Mouse (Mus musculus) liver (tissue): ENCODE measurements at regions not wholly inside any gene's neighbourhood (a gene's known extent, or its start where the extent isn't known, plus 50 kb on each side); places are given as distances from the start of the nearest gene placed in this dataset.

ENCODE experiments used
- DNase-seq: peaks from one replicate; pipeline ENCODE4 v3.0.0-alpha.2; 2020; ENCODE audit warnings: mixed read lengths

DNA sequence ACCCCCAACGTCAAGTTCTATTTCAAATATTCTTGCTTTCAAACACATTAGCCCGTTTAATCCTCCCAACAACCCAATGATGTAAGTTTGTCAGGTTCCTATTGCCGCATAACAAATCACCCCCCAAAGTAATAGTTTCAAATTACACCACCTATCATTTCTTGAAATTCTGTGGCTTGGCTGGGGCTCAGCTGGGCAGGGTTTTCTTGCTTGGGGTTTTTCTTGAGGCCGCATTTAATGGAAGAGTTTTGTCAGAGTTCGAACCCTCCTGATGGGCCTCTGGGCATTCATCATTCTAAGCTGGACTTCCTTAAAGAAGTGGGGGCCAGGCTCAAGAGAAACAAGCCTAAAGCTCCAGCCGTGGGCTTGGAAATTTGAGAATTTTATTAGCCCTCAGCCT is 178.1 kb upstream of the Habp2 start:
- no peak for DNase-seq

DNA sequence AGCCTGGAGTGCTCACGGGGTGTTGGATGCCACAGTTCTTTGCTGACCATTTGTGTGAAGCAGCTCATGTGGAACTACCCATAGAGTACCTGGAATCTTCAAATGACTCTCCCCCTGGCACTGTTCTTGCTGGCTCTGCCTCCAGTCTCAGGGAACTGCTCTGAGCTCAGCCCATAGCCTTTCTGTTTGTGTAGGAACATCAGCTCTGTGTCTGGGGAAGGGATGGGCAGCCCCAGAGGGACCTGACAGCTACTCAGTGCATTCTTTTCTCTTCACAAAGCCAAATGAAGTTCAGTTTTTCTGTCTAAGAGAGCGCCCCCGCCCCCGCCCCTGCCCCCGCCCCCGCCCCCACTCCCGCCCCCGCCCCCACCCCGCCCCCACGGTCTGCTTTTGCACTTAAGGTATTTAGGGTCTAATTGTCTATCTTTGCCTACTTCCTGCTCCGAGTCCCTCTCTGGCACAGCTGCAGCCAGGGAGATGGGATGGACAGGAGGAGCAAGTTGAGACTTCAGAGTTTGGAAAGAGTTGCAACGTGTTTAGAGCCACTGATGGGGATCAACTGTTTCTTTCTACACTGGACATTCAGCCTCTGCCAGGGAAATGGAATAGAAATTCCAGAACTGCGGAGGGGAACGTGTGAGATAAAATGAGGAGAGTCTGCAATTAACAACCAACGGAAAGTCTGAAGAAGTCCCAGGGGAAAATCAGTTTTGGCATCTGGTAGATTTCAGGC is 171.2 kb upstream of the Habp2 start:
- DNase-seq, result no peak

DNA sequence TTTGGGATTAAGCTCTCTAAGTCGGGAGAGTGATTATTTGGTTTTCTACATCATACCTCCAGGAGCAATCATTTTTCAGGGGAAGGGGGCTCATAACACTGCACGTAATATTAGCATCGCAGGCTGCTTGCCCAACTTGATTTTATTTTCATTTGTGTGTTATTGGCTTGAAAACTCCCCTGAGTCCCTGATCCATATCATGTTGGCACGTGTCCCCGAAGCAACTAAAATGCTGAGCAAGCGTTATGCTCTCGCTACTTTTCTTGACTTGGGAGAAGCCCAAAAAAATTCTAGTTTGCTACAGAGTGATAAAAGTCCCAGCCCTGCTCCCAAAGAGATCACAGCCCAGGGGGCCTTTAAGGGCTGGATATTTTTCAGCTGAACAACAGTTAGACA is 170.7 kb upstream of the Habp2 start:
- no peak for DNase-seq

DNA sequence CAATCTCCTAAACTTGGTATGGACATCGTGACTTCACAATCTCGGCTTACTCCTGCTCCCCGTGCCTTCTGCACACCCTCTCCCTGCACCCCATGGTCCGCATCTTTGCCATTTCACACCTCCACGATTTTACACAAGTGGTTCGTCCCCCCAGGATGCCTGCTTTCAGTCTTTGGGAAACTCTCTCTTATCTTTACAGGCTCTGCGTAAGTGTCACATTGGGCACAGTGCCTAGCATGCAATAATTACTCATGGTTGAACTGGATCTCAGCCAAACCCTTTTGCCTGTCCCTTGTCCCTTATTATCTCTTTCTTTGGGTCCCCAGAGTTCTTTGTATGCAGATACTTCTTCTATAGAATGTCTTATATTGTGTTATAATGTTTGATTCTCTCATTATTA is 166.2 kb upstream of the Habp2 start:
- no peak for DNase-seq

DNA sequence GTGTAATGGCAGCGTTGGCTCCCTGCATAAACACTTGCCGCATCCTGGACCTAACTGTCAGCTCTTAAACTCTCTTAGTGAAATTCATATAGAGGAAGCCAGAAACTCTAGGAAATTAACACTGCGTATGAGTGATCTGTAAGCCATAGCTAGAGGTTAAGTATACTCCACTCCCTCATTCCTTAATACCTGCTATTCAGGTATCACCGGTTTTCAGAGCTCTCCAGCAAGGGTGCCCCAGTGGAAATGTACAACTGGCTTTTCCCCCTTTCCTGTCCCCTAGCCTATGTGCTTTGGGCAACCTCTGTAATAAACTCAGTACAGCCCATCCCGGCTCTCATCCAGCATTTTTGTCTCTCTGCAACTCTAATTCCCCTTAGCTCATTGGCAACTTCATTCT is 164.8 kb upstream of the Habp2 start:
- no peak for DNase-seq

DNA sequence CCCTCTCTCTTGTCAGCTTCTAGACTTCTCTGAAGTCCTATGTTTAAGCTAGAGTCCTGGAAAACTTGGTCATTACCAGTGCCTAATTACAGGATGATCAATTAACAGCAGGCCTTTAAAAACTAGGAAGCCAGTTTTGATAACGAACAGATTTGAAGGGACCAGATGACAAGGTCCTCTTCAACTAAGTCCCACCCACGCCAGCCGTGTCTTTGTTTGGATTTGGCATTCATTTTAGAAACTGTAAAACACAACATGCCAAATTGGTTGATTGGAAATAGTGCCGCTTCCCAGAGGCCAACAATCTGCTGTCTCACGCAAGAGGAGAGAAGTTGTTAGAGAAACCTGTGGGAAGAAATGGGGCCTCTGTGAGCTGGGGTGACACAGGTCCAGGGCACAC is 155.4 kb upstream of the Habp2 start:
- no peak for DNase-seq

DNA sequence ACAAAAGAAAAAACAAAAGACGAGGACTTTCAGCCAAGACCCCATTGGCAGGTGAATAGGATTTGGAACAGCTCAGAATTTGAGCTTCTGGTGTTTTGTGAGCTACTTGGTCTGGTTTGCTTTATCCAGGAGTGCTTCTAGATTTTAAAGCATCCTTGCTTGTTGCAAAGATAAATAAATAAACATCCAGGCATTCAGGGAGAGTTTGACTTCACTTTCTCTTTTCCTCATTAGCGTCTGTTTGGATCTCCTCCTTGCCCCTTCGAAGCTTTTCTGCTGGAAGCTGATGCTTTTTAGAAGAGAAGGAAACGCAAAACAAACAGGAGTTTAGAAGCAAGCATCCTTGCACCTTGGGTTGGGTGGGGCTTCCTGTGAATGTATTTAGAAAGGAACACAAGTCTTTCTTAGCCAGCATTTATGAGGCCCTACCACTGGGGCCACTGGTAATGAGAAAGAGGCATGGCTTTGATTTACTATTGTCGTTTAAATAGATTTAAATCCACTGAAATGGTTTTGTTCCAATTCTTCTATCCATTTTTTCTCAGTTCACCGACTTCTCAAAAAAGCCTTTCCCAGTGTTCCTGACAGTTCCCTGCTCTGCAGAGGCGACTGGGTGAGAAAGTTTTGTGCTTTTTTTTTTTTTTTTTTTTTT is 153.9 kb upstream of the Habp2 start:
- DNase-seq, result no peak

DNA sequence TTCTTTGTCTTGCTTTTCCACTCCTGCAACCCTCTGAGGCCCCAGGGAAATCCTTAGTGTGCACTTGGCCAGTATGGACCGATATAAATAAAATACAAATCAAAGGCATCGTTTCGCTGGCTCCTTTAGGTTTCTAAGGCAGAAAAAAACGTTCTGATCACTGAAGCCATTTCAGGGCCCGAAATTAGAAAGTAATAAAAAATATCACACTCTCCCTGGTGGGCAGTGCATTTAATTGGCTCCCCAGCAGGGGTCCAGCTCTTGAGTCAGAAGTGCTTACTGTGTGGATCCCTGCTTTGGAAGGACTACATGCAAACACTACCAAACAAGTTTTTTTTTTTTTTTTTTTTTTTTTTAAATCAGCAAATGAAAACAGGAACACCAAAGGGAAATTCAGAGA is 153.4 kb upstream of the Habp2 start:
- DNase-seq, result no peak

DNA sequence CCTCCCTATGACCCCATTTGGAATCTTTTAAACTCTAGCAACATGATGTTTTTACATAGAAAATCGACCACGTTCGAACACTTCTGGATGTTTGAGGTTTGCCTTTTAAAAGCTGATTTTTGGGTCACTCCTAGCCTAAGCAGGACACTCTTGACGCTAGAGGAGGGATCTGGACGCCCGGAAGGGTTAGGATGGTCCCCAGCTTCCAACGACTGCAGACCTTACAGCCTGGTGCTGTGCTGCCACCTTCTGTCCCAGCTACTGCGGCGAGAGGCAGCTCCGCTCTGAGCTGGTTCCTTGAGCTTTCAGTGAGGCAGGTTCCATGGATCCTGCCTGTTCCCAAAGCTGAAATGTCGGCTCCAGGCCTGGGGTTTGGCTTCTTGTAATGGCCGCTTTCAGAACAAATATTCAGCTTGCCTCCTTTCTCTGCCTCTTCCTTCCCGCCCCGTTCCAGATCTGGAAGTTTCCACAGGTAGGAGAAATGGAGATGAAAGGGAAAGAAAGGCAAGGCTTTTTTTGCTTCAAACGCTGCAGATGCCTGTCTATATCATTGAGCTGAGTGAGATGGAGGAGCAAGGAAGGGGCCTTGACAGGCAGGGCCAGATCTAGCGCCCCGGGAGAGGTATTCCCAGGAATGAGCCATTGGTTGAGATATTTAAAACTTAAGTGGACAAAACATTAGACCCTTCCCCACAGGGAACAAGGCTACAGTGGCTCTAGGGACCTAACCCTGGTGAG is 152.7 kb upstream of the Habp2 start:
- DNase-seq, result peak; percentile 64

DNA sequence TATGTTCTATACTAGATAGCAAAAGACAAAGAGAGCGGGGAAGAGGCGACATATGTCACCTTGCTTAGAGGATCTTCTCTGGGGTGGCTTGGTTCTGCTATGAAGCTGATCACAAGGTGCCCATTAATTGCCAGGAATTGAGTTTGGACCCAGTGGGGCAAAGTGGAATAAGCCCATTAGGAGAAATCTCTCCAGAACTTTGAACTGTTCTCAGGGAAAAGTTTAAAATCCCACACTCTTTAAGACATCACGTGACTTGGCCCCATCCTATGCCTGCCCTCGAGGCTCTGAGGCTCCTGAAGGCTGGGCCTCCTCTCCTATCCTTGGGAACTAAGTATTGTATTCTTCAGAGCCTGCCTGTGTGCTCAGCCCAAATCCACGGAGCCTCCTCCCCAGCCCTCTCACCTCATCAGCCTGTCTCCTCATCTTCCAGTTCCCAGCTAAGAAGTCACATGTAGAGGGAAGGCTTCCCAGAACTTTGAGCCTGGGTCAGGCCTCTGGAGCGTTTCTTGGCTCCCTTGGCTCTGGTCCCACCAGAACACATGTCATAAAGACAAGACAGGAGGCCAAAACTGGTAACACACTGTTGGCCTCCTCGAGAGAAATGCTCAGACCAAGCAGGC is 151.5 kb upstream of the Habp2 start:
- no peak for DNase-seq

DNA sequence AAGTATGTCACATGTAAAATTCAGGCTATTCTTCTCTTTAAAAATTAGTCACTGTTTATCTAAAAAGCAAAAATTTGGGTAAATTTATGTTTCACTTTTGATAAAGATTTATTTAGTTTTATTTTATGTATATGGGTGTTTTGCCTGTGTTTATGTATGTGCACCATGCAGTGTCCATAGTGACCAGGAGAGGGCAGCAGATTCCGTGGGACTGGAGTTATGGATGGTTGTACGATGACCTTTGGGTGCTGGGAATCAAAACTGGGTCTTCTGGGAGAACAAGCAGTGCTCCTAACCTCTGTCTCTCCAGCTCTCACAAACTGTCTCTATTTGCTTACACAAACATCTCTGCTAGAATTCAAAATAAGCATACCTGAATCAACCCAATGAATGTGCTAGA is 146.4 kb upstream of the Habp2 start:
- no peak for DNase-seq

DNA sequence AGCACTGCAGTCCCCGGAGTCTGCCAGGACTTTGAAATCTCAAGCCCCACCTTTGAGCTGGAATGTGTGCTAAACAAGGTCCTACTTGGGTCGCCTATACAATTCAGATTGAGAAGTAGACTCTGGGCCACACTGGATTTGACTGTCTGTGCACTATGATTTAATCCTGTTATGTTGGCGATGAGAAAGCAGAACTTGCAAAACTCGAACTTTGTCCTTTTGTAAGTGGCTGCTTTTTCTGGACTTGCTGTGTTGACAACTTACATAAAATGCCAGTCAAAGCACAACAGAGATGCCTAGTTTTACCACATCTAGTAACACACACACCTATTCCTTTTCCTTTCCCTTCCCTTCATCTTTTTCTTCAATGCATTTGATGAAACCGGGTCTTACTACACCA is 142.7 kb upstream of the Habp2 start:
- DNase-seq, result no peak

DNA sequence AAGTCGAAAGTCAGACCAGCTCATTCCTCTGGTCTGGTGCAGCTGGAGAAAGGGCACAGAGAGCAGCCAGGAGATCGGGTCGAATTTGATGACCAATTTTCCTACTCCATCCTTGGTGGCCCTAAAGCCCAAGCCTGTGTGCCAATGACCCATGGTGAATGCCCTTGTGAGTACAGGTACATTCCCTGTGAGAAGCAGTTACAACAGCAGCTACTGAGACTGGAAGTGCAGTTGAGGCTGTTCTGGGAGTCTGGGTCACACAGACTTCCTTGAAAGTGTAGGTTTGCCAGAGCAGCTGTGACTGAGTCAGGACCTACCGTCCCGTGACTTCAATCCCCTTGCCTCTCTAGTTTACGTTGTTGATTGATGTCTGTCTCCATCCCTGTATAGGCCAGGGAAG is 129.8 kb upstream of the Habp2 start:
- DNase-seq, result no peak

DNA sequence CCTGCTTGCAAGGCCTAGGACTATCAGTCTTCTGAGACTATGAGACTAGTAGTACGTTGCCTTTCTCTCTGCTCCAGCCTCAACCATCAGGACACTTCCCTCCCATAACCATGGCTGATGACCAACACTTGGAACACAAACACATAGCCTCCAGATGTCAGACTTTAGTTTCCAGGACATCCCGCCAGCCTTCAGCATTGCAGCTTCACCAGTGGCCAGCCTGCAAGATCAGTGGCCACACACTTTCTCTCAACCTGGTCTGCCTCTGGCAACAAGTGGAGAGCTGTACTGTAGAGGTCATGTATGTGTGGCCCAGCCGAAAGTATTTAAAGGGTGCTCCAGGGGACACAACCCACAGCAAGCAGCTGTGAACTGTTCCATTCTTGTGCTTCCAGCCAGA is 124.8 kb upstream of the Habp2 start:
- DNase-seq, result no peak

DNA sequence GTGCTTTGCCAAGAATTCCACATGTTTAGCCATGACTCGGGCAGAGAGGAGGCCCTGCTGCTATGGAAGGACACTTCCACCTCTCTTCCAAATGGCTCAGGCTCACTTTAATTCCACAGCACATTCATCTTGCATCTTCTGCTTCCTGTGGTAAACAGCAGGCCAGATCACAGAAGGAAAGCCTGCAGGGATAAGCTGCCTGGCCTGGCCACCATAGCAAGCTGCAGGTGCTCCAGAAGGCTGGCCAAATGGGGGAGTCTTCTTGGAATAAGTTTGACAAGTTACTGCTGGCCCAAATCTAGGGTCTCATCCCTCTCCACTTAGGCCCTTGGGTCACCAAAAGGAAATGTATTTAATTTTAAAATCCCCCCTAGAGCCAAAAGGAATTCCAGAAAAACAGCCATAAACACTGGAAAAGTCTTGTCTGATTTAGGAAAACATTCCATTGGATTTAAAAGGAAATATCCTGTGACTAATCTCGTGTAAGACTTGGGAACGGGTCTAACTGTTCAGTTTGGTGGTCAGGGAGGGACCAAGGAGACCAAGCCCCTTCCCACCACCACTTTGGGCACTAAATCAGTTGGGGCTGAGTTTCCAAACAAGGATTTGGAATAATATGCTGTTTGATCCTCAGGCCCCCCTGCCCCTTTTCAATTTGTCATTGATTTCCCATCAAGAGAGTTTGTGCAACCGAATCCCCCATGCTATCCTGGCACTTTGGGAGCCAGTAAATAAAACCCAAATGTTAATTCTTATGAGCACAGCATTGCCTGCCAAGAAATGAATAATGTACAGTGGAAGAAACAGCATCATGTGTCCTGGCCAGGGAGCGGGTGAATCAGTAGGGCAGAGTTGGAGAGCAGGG is 117.6 kb upstream of the Habp2 start:
- no peak for DNase-seq

DNA sequence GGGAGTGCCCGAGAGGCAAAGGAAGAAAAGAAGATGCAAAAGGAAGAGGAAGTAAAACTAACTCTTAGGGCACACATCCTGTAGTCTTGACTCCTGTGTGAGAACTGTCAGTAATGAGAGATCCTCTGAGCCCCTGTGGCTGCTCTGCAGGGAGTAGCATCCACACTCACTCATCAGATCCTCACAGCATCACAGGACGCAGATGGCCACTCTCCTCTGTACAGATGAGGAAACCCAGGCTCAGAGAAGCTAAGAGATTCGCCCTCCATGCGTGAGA is 117.0 kb upstream of the Habp2 start:
- DNase-seq, result no peak

DNA sequence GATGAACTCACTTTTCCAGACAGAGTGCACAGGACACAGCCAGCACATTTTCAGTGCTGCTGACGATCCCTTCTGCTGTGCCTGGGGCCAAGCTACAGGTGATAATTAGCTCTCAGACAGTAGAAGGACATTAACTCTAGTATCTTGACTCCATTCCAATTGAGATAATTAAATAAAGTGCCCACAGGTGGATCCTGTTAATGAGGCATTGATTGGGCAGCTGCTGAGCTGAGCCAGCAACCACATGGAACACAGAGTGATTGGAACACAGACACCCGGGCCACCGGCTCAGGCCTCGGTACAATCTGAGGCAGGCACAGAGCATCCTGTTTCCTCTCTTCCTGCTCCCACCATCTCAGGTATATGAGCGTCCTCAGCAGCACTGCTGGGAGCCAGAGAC is 114.5 kb upstream of the Habp2 start:
- no peak for DNase-seq

DNA sequence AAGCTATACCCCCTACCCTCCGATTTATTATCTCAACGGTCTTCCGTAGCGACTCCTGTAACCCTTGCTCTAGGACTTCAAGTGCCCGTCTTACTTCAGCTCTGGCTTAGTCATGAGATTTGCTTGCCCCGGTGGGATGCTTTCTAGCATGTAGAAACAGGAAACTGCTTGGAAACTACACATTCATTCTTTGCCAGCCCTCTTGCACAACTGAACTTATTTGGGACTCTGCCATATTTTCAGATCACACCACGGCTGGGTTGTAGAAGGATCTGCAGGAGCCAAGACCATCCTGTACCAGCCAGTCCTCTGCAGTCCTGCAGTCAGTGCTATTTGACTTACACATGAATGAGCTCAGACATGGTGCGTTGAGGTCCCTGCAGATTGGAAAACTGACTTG is 110.9 kb upstream of the Habp2 start:
- DNase-seq, result no peak

DNA sequence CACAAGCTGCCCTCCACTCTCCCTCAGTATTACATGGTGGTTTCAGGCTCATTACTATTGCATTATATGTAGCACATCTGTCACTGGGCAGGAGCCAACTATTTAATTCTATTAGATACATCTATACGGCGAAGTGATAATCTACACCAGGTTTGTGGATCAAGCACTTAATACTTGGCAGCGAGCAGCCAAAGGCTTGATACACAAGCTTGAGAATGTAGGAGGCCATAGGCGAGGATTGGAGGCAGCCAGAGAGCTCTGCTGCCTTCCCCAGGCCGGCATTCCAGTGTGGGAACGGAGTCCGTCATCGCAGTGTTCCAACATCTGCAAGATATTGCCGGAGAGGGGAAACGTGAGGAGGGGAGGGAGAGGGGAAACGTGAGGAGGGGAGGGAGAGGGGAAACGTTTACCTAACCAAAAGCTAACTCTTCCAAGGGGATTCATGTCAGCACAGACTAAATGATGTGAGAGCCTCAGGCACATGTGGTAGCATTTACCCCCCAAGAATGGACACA is 109.6 kb upstream of the Habp2 start:
- DNase-seq, result peak; percentile 35

DNA sequence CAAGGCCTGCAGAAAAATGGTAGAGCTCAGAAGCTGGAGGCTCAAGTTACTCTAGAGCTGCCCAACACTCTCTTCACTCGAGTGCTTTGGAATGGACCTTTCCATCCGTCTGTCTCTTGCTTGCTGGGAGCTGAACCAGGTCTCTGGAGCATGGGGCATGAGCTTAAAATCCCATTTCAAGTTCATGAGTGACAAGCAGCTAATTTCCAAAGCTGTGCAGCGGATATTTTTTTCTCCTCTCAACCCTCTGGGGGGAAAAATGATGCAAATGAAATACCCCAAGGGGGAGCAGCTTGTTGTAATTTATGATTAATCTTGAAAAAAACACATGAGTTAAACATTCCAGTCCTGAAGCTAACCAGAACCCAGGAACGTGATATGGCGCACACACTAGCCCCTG is 101.2 kb upstream of the Habp2 start:
- no peak for DNase-seq

DNA sequence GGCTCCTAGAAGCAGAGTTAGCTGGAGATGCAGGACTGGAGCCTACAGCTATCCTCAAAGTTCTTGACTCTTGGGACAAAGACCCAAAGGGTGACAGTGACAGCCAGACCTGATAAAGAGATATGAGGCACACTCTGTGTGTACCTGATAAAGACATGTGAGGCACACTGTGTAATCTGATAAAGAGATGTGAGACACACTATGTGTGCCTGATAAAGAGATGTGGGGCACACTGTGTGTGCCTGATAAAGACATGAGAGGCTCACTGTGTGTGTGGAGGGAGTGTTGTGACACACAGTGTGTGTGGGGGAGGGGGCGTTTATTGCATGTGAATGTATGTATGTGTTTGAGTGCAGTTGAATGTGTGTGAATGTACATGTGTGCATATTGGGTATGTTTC is 97.8 kb upstream of the Habp2 start:
- DNase-seq, result peak; percentile 49

DNA sequence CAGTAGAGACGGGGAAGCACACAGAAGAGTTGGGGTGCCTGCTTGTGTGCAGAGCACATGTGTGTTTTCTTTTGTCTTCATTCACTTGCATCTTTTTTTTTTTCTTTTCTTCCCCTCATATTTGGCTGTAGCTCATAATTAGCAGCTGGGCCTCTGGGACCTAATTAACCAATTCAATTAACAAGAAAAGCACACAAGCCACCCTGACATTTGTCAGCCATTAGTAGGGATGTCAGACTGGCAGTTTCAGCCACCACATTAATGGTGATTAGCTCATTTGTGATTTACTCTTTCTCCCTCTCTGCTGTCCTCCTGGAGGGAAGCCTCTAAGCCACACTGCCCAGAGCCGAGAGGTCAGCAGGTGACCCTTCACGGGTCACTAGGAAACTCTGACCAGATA is 96.7 kb upstream of the Habp2 start:
- DNase-seq, result no peak
